Mouse (Mus musculus) G1E (cell line): ENCODE measurements around the gene Psma7.

Experiments used
- CTCF ChIP-seq: IDR thresholded peaks from 2 replicates; pipeline ENCODE4 v1.5.1; 2012; ENCODE audit warnings: low read depth, low read length, inconsistent platforms, mixed read lengths
- GATA1 ChIP-seq: IDR thresholded peaks from 2 replicates; pipeline ENCODE4 v1.6.1; 2012; ENCODE audit warnings: borderline replicate concordance, low read length, inconsistent platforms, mixed read lengths
- TAL1 ChIP-seq: conservative IDR thresholded peaks from 2 replicates; pipeline ENCODE4 v1.6.1; 2012; ENCODE audit warnings: low read depth, low read length, inconsistent platforms, mixed read lengths

GRCm38 (mm10) chr2:180017632-180018031 is 24.6 kb downstream of the Psma7 start:
- TF ChIP-seq GATA1 (no peak), CTCF (no peak), TAL1 (no peak)
